Mouse (Mus musculus): ENCODE data around the gene Ywhae.
"Not testable (repeated sequence)": the region's sequence is repeated elsewhere in the genome, so short reads cannot be mapped to it uniquely, and the experiment has no call there.

Ywhae gene

DNA sequence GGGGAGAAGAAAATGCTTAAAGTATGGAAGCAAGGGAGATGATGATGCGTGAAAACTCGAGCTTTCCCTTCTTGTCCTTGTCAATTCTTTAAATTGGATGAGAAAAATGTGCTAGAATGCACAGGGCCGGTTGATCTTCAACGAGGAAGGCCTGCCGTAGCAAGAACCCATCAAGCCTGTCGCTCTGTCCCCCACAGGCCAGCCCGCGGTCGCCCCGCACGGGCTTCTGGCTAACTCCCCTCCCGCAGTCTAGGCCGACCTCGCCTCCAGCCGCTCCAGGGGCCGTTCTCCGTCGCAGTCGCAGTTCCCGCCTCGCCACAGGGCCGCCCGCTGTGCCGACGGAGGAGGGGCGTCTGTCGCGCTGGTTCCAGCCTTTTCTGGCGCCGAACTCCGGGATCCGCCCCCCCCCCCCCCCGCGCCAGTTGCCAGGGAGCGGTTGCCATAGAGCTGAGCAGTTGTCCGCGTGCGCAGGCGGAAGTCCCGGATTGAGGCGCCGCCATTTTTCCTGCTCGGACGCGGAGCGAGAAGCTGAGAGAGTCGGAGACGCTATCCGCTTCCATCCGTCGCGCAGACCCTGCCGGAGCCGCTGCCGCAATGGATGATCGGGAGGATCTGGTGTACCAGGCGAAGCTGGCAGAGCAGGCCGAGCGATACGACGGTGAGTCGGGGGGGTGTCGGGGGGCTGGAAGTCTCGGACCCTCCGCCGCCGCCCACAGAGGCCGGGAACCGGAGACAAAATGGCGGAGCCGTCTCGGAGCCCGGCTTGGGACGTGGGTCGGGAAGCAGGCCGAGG lies at the start of gene Ywhae:
Gene Ywhae, plus strand, starts transcription at position 436 of the 793 bp plus-strand sequence.
- DNase-seq, result peak; percentile 91 to 93

GRCm38 (mm10) chr11:75684462-75684861 lies 48.2 kb upstream of the Ywhae start:
- DNase-seq, result no peak

DNA sequence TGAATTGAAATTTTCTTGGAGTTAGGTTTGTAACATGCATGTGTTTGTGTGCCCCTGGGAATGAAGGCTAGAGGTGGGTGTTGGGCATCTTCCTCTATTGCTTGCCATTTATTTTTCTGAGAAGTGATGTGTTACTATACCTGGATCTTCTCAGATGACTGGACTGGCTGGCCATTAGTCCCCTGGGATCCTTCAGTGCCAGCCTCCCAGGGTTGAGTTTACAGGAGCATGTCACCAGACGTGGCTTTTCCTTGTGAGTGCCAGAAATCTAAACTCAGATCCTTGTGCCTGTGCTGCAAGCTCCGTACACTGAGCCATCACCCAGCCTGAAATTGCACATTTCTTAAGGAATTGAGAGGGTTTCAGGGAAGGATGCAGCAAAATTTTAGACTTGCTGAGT lies 47.7 kb upstream of the Ywhae start:
- no peak for DNase-seq

GRCm38 (mm10) chr11:75687343-75687993 lies 45.2 kb upstream of the Ywhae start:
- DNase-seq, result no peak

DNA sequence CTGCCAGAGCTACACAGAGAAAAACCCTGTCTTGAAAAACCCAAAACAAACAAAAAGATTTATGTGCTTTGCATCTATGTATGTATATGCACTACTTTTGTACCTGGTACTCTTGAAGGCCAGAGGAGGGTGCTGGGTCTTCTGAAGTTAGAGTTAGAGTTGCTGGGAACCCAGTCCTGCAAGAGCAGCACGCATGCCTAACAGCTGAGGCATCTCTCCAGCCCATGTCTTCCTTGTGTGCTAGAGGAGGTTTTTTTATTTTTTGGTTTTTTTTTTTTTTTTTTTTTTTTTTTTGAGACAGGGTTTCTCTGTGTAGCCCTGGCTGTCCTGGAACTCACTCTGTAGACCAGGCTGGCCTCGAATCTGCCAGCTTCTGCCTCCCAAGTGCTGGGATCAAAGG lies 44.5 kb upstream of the Ywhae start:
- no peak for DNase-seq

DNA sequence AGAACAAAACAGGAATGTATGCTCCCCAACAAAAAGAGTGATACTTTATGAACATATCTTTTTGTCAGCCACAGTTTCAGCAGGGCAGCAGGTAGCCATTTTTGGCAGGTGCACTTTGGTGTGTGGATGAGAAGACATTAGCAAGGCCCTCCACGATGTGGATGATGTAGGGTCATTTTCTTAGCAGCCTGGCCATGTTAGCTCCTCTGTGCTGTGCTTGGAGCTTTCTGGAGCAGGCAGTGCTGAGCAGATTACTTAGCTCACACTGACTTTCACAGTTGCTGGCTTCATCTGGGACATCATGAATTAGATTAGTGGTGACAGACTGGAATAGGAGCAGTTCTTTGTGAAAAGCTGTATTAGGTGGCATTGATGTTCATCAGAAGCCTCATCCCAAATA lies 42.7 kb upstream of the Ywhae start:
- DNase-seq, result no peak

DNA sequence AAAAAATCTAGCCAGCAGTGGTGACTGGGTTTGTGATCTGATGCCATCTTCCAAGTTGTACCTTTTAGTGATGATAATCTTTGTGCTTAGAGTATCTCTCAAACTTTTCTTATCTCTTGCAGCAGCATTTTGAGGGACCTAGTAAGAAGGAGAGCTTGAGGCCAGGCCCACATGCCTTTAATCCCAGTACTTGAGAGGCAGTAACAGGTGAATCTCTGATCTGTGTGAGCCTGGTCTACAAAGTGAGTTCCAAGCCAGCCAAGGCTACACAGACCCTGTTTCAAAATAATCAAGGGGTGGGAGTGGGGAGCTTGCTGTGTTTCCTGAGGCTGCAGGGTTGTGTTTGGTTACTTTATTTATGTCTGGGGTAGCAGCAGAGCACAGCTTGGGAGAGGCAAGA lies 41.6 kb upstream of the Ywhae start:
- DNase-seq, result no peak

DNA sequence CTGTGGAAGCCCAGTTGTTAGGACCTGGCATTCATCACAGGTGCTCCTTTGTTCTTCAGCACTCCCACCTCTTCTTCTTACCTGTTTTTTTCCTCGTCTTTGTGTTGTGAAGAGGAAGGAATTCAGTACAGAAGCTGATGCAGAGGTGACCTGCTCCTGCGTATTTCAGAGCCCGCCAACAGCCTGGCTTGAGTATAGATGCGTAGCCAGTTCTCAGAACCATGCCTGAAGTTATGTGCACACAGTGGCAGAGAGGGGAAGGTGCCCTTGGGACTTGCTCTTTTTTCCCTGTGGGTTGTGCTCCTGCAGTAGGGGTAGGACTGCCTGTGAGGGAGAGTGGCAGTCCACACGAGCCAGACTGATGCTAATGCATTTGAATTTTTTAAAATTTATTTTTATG lies 39.1 kb upstream of the Ywhae start:
- no peak for DNase-seq

DNA sequence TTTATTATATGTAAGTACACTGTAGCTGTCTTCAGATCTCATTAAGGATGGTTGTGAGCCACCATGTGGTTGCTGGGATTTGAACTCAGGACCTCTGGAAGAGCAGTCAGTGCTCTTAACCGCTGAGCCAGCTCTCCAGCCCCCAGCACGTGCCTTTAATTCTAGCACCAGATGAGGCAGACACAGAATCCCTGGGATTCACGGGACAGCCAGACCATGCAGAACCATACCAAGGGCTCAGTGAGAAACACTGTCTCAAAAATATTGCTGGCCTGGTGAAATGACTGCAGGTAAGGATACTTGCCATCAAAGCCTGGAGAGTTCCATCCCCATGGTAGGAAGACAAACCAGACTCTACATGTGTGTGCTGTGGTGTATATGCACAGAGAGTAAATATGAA lies 35.2 kb upstream of the Ywhae start:
- DNase-seq, result not testable (repeated sequence)

GRCm38 (mm10) chr11:75700557-75700956 lies 32.1 kb upstream of the Ywhae start:
- DNase-seq, result no peak

DNA sequence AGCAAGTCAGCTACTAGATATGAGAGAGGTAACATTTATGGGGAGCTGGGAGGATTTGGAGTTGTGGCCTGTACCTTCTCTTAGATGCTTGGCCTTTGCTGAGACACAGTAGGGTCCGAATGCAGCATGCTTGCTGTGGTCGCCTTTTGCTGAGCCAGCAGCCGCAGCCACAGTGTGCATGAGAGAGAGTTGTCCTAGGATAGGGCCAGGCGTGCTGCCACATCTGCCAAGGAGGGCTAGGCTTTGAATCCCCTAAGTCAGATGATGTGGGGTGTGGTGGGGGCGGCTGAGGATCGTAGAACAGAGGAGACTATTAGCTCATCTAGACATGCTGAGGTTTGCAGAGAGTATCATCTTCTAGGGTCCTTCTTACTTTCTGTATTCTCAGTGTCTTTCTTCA lies 29.9 kb upstream of the Ywhae start:
- no peak for DNase-seq

GRCm38 (mm10) chr11:75703748-75704147 lies 28.9 kb upstream of the Ywhae start:
- no peak for DNase-seq

DNA sequence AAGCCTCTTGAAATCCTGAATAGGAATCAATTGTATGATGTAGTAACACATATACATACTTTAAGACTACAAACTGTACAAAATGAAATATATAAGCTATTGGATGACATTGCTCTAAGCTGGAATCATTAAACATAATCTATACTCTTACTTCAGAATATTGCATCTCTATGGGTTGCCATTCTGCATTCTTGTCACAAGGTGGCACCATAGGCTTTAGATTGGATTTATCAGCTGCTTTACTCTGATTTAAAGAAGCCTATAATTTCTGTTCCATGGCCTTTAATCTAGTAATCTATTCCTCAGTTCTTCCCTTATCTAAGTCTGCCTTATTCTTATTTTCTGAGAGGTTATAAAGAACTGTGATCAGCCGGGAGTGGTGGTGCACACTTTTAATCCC lies 18.7 kb upstream of the Ywhae start:
- peak in 1 of 2 experiments; percentile 33 for DNase-seq

DNA sequence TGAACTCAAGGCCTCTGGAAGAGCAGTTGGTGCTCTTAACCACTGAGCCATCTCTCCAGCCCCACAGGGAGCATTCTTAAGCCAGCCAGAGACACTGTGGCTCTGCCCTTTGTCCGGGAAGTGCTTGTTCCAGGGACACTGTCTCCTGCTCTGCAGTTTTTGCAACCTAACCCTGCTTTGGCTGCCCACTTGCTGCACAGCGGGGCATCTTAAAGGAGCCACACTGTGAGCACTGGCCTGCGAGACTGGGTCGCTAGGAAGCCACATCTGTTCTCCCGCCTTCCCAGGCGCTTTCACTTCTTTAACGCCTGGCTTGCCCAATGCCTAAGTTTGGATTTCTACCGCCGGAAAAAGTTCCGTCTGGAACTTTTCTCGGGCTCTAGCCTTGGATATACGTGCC lies 17.1 kb upstream of the Ywhae start:
- DNase-seq, result no peak

- DNase-seq, result no peak
Observed at GRCm38 (mm10) chr11:75716661-75717325, 15.9 kb upstream of the Ywhae start.

DNA sequence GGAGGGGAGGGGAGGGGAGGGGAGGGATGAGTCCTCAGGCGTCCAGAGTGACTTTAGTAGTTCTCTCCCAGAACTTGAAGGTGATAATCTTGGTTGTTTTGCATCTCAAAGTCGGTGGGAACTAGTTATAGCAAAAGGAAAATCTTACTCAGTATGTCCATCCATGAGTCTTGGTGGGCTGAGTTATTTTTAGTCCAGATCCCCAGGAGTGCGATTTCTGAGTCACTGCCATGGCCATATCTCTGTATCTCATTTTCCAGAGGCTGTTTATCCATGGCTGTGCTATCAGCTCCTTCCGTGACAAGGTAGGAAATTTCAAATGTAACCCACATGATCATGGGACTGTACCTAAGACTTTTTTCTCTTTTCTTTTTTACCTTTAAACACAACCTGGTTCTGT lies 10.3 kb upstream of the Ywhae start:
- no peak for DNase-seq

DNA sequence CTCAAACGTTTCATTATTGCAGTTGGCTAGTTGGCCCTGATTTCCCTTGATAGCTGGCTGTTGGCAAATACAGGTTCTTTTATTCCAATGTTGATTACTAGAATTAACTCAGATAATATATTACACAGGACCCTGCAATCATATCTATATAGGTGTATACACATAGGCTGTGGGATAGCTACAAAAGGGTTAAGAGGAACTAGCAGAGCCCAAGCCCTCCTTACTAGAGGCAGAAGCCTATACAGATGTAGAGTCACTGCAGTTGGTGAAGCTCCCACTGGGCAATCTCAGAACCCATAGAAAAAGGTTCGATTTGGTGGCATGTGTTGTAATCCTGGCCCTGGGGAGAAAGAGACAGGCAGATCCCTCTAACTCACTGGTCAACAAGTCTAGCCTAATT lies 5.5 kb upstream of the Ywhae start:
- no peak for DNase-seq

- DNase-seq, result not testable (repeated sequence)
Observed at GRCm38 (mm10) chr11:75727659-75728058, 5.0 kb upstream of the Ywhae start.

GRCm38 (mm10) chr11:75733227-75733940 lies 715 bp downstream of the Ywhae start:
- DNase-seq, result peak; percentile 76 to 79

DNA sequence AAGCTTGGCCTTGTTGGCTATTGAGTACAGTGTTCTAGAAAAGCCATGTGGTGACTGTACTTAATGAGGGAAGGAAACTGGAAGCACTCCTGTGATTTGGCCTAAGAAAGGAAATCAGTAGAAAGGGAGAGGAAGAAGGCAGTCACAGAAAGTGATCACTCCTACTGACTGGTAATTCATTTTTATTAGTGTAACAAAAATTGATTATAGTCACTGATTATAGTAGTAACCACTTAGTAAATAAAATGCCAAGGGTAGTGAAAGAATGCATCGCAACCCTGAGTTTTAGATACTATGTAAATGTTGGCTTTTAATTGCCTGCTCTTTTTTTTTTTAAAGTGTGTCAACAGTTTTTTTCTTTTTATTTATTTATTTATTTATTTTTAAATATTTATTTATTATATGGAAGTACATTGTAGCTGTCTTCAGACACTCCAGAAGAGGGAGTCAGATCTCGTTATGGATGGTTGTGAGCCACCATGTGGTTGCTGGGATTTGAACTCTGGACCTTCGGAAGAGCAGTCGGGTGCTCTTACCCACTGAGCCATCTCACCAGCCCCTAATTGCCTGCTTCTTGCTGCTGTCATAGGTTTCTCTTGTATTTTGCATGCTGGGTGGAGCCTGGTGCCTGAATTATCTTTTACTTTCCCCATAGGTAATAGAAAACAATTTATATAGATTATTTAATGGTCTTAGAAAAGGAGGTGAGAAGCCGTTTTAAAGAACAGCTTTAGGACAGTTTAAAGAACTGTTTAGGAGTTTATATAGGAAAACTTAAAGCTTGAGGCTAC lies 3.0 kb downstream of the Ywhae start:
- no peak for DNase-seq

DNA sequence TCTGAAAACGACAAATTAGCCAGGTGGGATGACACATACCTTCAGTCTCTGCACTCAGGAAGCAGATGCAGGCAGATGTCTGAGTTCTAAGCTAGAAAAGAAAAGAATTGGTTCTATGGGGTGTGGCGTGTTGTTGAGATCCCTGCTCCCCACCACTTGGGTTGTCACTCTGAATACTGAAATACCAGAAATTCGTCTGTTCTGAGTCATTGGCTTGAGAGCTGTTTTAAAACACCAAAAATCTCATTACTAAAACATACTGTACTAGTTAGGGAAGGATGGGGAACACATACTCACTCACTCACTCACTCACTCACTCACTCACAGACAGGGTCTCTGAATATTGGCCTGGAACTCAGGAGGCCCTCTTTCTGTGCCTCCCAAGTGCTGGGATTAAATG lies 4.3 kb downstream of the Ywhae start:
- no peak for DNase-seq

GRCm38 (mm10) chr11:75737806-75738476 lies 5.3 kb downstream of the Ywhae start:
- DNase-seq, result no peak

Measured in lung, adult 18-20 months (tissue).